Mouse (Mus musculus) MEL (cell line): Measurements from ENCODE around the gene Msl1. TPM values are rescaled to one million over a fixed set of nuclear protein-coding genes. Genes with fewer than 3 reads are reported as not detected.

Experiments
- DNase-seq: peaks from one replicate; pipeline ENCODE4 v3.0.0; 2011; ENCODE audit warnings: low read depth, low spot score
- H3K27ac ChIP-seq: 2 replicates; pipeline ENCODE4 v1.5.1; 2012; ENCODE audit warnings: low read depth, mild to moderate bottlenecking, control low read depth, low read length, moderate library complexity; ENCODE audit not compliant: control insufficient read depth
- H3K27me3 ChIP-seq, 2 experiments: fragments of 150-350 bp in 1 of 2; sonication (generic) in 1 of 2; 2 replicates each; pipeline ENCODE4 v1.6.1; 2012; ENCODE audit warnings: low read length in 2 of 2, mild to moderate bottlenecking in 2 of 2, improper control_type of control experiment in 1 of 2, moderate library complexity in 1 of 2; ENCODE audit not compliant: insufficient read depth in 2 of 2, control insufficient read depth in 1 of 2
- H3K36me3 ChIP-seq, 2 experiments: 2 replicates each; pipeline ENCODE4 v1.6.1; 2012 to 2014; ENCODE audit warnings: low read length in 2 of 2, improper control_type of control experiment in 1 of 2, inconsistent platforms in 1 of 2, mild to moderate bottlenecking in 1 of 2; ENCODE audit not compliant: insufficient read depth in 2 of 2, control insufficient read depth in 1 of 2
- H3K4me1 ChIP-seq, 2 experiments: fragments of 150-350 bp in 1 of 2; sonication (generic) in 1 of 2; 2 replicates each; pipeline ENCODE4 v1.6.1; 2012; ENCODE audit warnings: low read length in 2 of 2, improper control_type of control experiment in 1 of 2, mild to moderate bottlenecking in 1 of 2; ENCODE audit not compliant: insufficient read depth in 2 of 2, control insufficient read depth in 1 of 2
- H3K4me3 ChIP-seq, 2 experiments: fragments of 150-350 bp in 1 of 2; sonication (generic) in 1 of 2; 2 replicates each; pipeline ENCODE4 v1.5.1; 2012; ENCODE audit warnings: low read depth in 2 of 2, low read length in 2 of 2, mild to moderate bottlenecking in 2 of 2, moderate library complexity in 2 of 2, control low read depth in 1 of 2, improper control_type of control experiment in 1 of 2; ENCODE audit not compliant: control insufficient read depth in 1 of 2, insufficient read depth in 1 of 2
- H3K79me2 ChIP-seq: 2 replicates; pipeline ENCODE4 v1.6.1; 2012; ENCODE audit warnings: mild to moderate bottlenecking, low read length, moderate library complexity; ENCODE audit not compliant: control insufficient read depth, poor library complexity, insufficient read depth
- H3K9ac ChIP-seq: 2 replicates; pipeline ENCODE4 v1.6.1; 2012; ENCODE audit warnings: low read depth, mild to moderate bottlenecking, control low read depth, low read length, moderate library complexity; ENCODE audit not compliant: control insufficient read depth, poor library complexity, severe bottlenecking
- H3K9me3 ChIP-seq: fragments of 150-350 bp; sonication (generic); replicated peaks from 2 replicates; pipeline ENCODE4 v1.6.1; 2012; ENCODE audit warnings: mild to moderate bottlenecking, low read length, improper control_type of control experiment, moderate library complexity; ENCODE audit not compliant: insufficient read depth
- BHLHE40 ChIP-seq: IDR thresholded peaks from 2 replicates; pipeline ENCODE4 v1.6.1; 2012; ENCODE audit warnings: low read depth, mild to moderate bottlenecking, inconsistent platforms, low read length, improper control_type of control experiment, borderline replicate concordance
- CHD1 ChIP-seq: IDR thresholded peaks from 2 replicates; pipeline ENCODE4 v1.6.1; 2012; ENCODE audit warnings: low read depth, mild to moderate bottlenecking, inconsistent platforms, low read length, improper control_type of control experiment
- E2F4 ChIP-seq: IDR thresholded peaks from 2 replicates; pipeline ENCODE4 v1.6.1; 2011; ENCODE audit warnings: low read depth, low read length, improper control_type of control experiment, borderline replicate concordance
- ELF1 ChIP-seq: IDR thresholded peaks from 2 replicates; pipeline ENCODE4 v1.6.1; 2014; ENCODE audit warnings: low read depth, mild to moderate bottlenecking, inconsistent platforms, low read length, improper control_type of control experiment, moderate library complexity
- EP300 ChIP-seq, 2 experiments: IDR thresholded peaks; 2 replicates each; pipeline ENCODE4 v1.6.1; 2011; ENCODE audit warnings: improper control_type of control experiment in 2 of 2, low read length in 2 of 2, low read depth in 1 of 2, mild to moderate bottlenecking in 1 of 2
- ETS1 ChIP-seq: IDR thresholded peaks from 2 replicates; pipeline ENCODE4 v1.6.1; 2012; ENCODE audit warnings: low read depth, mild to moderate bottlenecking, inconsistent platforms, low read length, improper control_type of control experiment, moderate library complexity
- GABPA ChIP-seq: IDR thresholded peaks from 2 replicates; pipeline ENCODE4 v1.6.1; 2012; ENCODE audit warnings: low read depth, mild to moderate bottlenecking, inconsistent platforms, low read length, improper control_type of control experiment, moderate library complexity
- HCFC1 ChIP-seq: IDR thresholded peaks from 2 replicates; pipeline ENCODE4 v1.6.1; 2012; ENCODE audit warnings: low read depth, mild to moderate bottlenecking, inconsistent platforms, low read length, improper control_type of control experiment, moderate library complexity
- JUND ChIP-seq: IDR thresholded peaks from 2 replicates; pipeline ENCODE4 v1.6.1; 2011; ENCODE audit warnings: low read depth, mild to moderate bottlenecking, improper control_type of control experiment, low read length
- MAFK ChIP-seq: IDR thresholded peaks from 2 replicates; pipeline ENCODE4 v1.6.1; 2011; ENCODE audit warnings: low read depth, mild to moderate bottlenecking, low read length, improper control_type of control experiment, borderline replicate concordance
- MAX ChIP-seq: IDR thresholded peaks from 2 replicates; pipeline ENCODE4 v1.6.1; 2011; ENCODE audit warnings: low read length, improper control_type of control experiment
- MEF2A ChIP-seq: IDR thresholded peaks from 2 replicates; pipeline ENCODE4 v1.6.1; 2014; ENCODE audit warnings: low read depth, mild to moderate bottlenecking, inconsistent platforms, low read length, improper control_type of control experiment; ENCODE audit not compliant: poor library complexity, insufficient replicate concordance, severe bottlenecking; ENCODE audit errors: extremely low read depth
- MXI1 ChIP-seq: IDR thresholded peaks from 2 replicates; pipeline ENCODE4 v1.6.1; 2011; ENCODE audit warnings: mild to moderate bottlenecking, low read depth, low read length, improper control_type of control experiment
- MYB ChIP-seq: IDR thresholded peaks from 2 replicates; pipeline ENCODE4 v1.6.1; 2011; ENCODE audit warnings: mild to moderate bottlenecking, low read depth, low read length, improper control_type of control experiment
- NELFE ChIP-seq: IDR thresholded peaks from 2 replicates; pipeline ENCODE4 v1.6.1; 2011; ENCODE audit warnings: low read depth, low read length, improper control_type of control experiment
- POLR2A ChIP-seq, 2 experiments: IDR thresholded peaks; 2 replicates each; pipeline ENCODE4 v1.6.1; 2011 to 2012; ENCODE audit warnings: low read length in 2 of 2, mild to moderate bottlenecking in 2 of 2, control low read depth in 1 of 2, improper control_type of control experiment in 1 of 2, low read depth in 1 of 2, moderate library complexity in 1 of 2; ENCODE audit not compliant: control insufficient read depth in 1 of 2, insufficient read depth in 1 of 2, poor library complexity in 1 of 2
- POLR2AphosphoS2 ChIP-seq: IDR thresholded peaks from 2 replicates; pipeline ENCODE4 v1.6.1; 2011; ENCODE audit warnings: low read length, improper control_type of control experiment
- SMC3 ChIP-seq: IDR thresholded peaks from 2 replicates; pipeline ENCODE4 v1.6.1; 2011; ENCODE audit warnings: low read depth, low read length, improper control_type of control experiment
- UBTF ChIP-seq: IDR thresholded peaks from 2 replicates; pipeline ENCODE4 v1.6.1; 2012; ENCODE audit warnings: low read depth, mild to moderate bottlenecking, inconsistent platforms, low read length, improper control_type of control experiment, moderate library complexity, borderline replicate concordance; ENCODE audit not compliant: insufficient read depth
- USF2 ChIP-seq, 2 experiments: IDR thresholded peaks; 2 replicates each; pipeline ENCODE4 v1.6.1; 2011 to 2012; ENCODE audit warnings: improper control_type of control experiment in 2 of 2, low read length in 2 of 2, borderline replicate concordance in 1 of 2, inconsistent platforms in 1 of 2, low read depth in 1 of 2, mild to moderate bottlenecking in 1 of 2; ENCODE audit not compliant: insufficient read depth in 1 of 2
- ZC3H11A ChIP-seq: IDR thresholded peaks from 2 replicates; pipeline ENCODE4 v1.6.1; 2012; ENCODE audit warnings: low read depth, mild to moderate bottlenecking, inconsistent platforms, low read length, improper control_type of control experiment
- ZMIZ1 ChIP-seq: IDR thresholded peaks from 2 replicates; pipeline ENCODE4 v1.6.1; 2012; ENCODE audit warnings: low read depth, mild to moderate bottlenecking, inconsistent platforms, low read length, improper control_type of control experiment, moderate library complexity
- polyA plus RNA-seq, 2 experiments: library from polyadenylated mRNA; stranded (reverse) in 1 of 2; unstranded in 1 of 2; fragments of >175 nt in 1 of 2; fragments of >200 nt in 1 of 2; gene quantifications; 2 replicates each; pipeline versions ENCODE4 v1.2.1 to v1.2.4; 2012; ENCODE audit warnings: low replicate concordance in 2 of 2, low read depth in 1 of 2; ENCODE audit not compliant: insufficient read length in 2 of 2, insufficient read depth in 1 of 2, missing spikeins in 1 of 2
- total RNA-seq: library from RNA; depleted of rRNA; stranded (reverse); fragments of 300-350 nt; gene quantifications from 2 replicates; pipeline ENCODE4 v1.2.3, GENCODE M21; 2012

Gene Msl1
- total and polyA plus RNA-seq, 3 experiments = 37.1 to 49.4 TPM; not detected in 1

DNA sequence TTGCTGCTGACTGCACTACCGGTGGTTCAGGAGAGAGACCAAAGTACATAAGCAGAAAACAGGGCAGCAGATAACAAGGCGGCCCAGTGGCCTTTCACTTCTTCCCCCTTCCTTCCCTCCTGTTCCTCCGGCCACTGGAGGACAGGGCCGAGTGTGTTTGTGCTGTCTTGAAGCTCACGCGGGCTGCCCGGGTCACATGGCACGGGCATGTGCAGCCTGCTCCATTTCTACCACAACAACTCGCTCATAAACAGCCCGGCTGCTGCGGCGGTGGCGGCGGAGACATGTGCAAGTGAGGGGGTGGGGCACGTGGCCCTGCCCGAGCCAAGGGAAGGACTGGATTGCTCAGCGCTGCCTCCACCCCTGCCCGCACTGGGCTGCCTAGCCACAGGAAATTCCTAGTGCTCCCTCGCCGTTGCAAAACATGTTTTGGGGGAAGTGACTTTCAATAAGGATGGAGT, 12.1 kb upstream of the Msl1 start (continued):
- TF ChIP-seq UBTF (peak; percentile 29; the same call in 1 of the 2 replicates), EP300 (IDR thresholded peaks at IDR 0.05; ENCODE audit: low read depth in 1 of 2, low read length in 2 of 2) (no peak; a peak in 3 of 4 replicates), NELFE (peak; percentile 58), MEF2A (no peak), E2F4 (no peak)

DNA sequence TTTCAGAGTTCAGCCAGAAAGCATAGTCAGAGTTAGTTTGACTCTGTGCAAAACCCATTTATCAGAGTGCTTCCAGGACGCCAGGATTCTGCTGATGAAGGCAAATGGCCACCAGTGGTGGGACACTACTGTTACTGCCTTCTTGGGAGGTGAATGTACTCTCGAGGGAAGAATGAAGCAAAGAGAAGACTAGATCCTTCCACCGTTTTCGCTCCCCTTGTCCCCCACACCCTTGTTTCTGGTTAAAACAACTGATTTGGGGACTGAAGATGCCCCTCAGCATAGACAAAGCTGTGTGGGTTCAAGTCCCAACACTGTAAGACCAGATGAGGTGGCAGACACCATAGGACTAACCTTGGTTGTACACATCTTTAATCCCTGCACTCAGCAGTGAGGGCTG, 11.2 kb upstream of the Msl1 start:
- Histone ChIP-seq H3K79me2 (peaks cover under 1% of the 10 kb centered on the region; the same call in 1 of the 2 replicates), H3K4me1 (peaks cover 5 to 35% of the 10 kb centered on the region in 2 experiments), H3K9ac (no peak overlapping the region; the same call in 1 of the 2 replicates), H3K27ac (no peak overlapping the region), H3K9me3 (no peaks in the 10 kb centered on the region), H3K36me3 (peaks cover 0 to 25% of the 10 kb centered on the region in 2 experiments; a peak in 2 of 4 replicates), H3K27me3 (no peaks in the 10 kb centered on the region), H3K4me3 (no peak overlapping the region)
- DNase-seq = no peak
- no peak for TF ChIP-seq MEF2A
- no peak for TF ChIP-seq MAFK
- TF ChIP-seq MYB = no peak
- TF ChIP-seq POLR2AphosphoS2 = no peak
- no peak for TF ChIP-seq POLR2A (IDR thresholded peaks at IDR 0.05; ENCODE audit: control insufficient read depth in 1 of 2, insufficient read depth in 1 of 2, low read depth in 1 of 2, low read length in 2 of 2, poor library complexity in 1 of 2)
- TF ChIP-seq ELF1 = no peak
- TF ChIP-seq ETS1 = no peak
- no peak for TF ChIP-seq ZMIZ1
- no peak for TF ChIP-seq USF2 (IDR thresholded peaks at IDR 0.05; ENCODE audit: borderline replicate concordance in 1 of 2, insufficient read depth in 1 of 2, low read depth in 1 of 2, low read length in 2 of 2)
- TF ChIP-seq HCFC1 = no peak
- TF ChIP-seq MXI1 = no peak
- no peak for TF ChIP-seq CHD1
- no peak for TF ChIP-seq MAX
- TF ChIP-seq ZC3H11A = no peak
- TF ChIP-seq SMC3 = no peak

DNA sequence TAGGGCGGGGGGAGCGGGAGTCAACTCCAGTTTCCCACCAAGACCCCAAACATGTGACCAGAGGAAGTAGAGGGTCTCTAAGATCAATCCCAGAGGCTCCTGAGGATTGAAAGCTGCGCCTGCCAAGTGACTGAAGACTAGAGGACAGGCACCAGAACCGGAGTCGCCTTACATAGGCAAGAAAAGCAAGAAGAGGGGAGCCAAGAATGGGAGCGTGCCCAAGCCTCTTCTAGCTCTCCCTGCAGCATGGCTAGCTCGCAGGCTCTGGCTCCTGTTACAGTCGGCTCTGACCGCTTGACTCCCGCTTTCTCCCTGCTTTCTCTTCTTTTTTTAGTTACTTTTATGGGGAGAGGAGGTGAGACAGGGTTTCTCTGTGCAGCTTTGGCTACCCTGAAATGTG, 10.1 kb upstream of the Msl1 start:
- no peak overlapping the region for H3K9ac ChIP-seq
- no peak for TF ChIP-seq JUND
- TF ChIP-seq BHLHE40 = no peak
- no peak for TF ChIP-seq ZMIZ1
- TF ChIP-seq CHD1 = no peak
- TF ChIP-seq GABPA = no peak
- H3K4me3 ChIP-seq = no peak overlapping the region
- peaks cover 6 to 41% of the 10 kb centered on the region in 2 experiments for H3K4me1 ChIP-seq
- H3K79me2 ChIP-seq = peaks cover 5% of the 10 kb centered on the region; the same call in 1 of the 2 replicates
- no peaks in the 10 kb centered on the region for H3K9me3 ChIP-seq
- H3K36me3 ChIP-seq = peaks cover 0 to 31% of the 10 kb centered on the region in 2 experiments; a peak in 2 of 4 replicates
- DNase-seq = no peak
- H3K27me3 ChIP-seq = no peaks in the 10 kb centered on the region
- no peak overlapping the region for H3K27ac ChIP-seq
